Mouse (Mus musculus): Measurements from ENCODE around the gene Omt2a. TPM values are rescaled to one million over a fixed set of nuclear protein-coding genes. Genes with fewer than 3 reads are reported as not detected.
"Not testable (repeated sequence)": the region's sequence is repeated elsewhere in the genome, so short reads cannot be mapped to it uniquely, and the experiment has no call there.

Omt2a gene
- polyA plus RNA-seq, 1 experiment from 2014 or later = not detected

DNA sequence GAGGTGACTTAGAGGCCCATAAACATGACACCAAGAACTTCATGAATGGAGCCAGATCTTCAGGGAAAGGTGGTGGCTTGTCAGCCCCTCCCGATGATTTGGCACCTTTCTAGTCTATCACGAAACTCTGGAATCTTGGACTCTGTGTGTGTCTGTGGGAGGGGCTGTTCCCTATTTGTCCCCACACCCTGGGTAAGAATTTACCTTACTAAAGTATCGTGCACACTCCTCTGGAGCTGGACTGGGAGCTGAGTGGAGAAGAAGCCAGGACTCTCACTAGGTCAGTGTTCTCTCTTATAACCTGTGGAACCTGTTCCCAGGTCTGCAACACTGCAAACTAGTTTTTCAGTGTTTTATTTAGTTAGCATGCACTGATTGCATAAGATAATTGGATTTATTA lies 24.9 kb downstream of the Omt2a start, which contains the start of gene Gm10639:
Gene Gm10639 (plus strand): TSS at position 201 of the 400 bp plus-strand sequence.
- WGBS = 91% methylated on average over 3 of the region's 3 CpGs
- not testable (repeated sequence) for H3K27me3 ChIP-seq (ENCODE audit: control insufficient read depth, insufficient read depth, low read length); ATAC-seq (ENCODE audit: insufficient number of reproducible peaks, low FRiP score, low TSS enrichment, low read depth); DNase-seq (ENCODE audit: low spot score); H3K4me3 ChIP-seq (ENCODE audit: low read depth, low read length); H3K9me3 ChIP-seq (ENCODE audit: control insufficient read depth, low read length); H3K36me3 ChIP-seq (ENCODE audit: control insufficient read depth, insufficient read depth, low read length); H3K27ac ChIP-seq (replicated peaks; ENCODE audit: low read depth, low read length); H3K4me1 ChIP-seq (ENCODE audit: control insufficient read depth, insufficient read depth, low read length); H3K9ac ChIP-seq (ENCODE audit: low read length); H3K4me2 ChIP-seq (ENCODE audit: low read depth, severe bottlenecking)

DNA sequence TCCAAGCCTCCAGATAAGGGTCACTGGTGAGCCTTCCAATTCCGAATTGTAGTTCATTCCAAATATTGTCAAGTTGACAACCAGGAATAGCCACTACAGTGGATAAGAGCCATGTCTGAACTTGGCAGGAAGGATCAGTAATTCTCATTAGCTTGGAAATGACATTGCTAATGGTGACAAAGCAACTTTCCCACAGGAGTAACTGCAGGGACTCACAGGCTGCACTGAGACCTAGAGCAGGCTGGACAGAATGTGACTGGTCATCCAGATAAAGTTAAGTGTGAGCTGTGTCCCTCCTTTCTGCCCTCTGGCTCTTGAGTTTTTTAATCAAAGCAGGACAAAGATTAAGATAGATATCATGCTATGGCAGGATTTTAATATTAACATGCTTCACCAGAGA lies 25.5 kb downstream of the Omt2a start:
- not testable (repeated sequence) for H3K36me3 ChIP-seq (ENCODE audit: control insufficient read depth, insufficient read depth, low read length); H3K9me3 ChIP-seq (ENCODE audit: control insufficient read depth, low read length); H3K4me1 ChIP-seq (ENCODE audit: control insufficient read depth, insufficient read depth, low read length); H3K4me2 ChIP-seq (ENCODE audit: low read depth, severe bottlenecking); H3K27me3 ChIP-seq (ENCODE audit: control insufficient read depth, insufficient read depth, low read length); H3K27ac ChIP-seq (replicated peaks; ENCODE audit: low read depth, low read length); ATAC-seq (ENCODE audit: insufficient number of reproducible peaks, low FRiP score, low TSS enrichment, low read depth); DNase-seq (ENCODE audit: low spot score); H3K4me3 ChIP-seq (ENCODE audit: low read depth, low read length); H3K9ac ChIP-seq (ENCODE audit: low read length)
- WGBS = 91% methylated on average over 1 of the region's 1 CpGs

DNA sequence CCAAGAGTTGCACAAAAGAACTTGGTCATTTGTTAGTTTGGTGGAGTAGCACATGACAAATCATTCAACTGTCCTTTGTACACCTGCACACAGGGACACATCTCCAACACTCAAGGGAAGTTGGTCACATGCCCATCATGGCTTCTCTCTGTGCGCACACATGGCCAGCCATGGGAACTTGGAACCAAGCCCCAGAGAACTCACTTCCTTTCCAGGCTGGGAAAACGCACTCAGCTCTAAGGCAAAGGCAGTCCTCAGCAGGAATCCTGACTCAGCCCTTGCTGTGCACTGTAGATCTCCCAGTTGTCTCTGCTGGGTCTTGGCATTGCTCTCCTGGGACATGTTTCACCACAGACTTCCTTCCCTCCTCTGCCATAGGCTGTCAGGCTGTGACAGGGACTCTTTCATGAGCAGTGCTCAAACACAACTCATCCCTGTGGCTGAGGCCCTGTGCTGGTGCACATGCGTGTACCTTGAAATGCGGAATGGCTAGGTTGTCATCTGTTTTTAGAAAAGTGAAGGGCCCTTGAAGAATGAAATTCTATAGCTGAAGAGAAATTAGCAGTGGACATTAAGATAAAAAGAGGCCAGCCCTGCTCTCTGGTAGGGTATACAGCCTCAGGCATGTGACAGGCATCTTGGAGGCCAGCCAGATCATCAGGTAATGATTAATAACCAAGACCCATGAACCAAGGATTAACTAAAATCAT lies 32.4 kb downstream of the Omt2a start:
- DNase-seq (ENCODE audit: low spot score); H3K9me3 ChIP-seq (ENCODE audit: control insufficient read depth, low read length); H3K27me3 ChIP-seq (ENCODE audit: control insufficient read depth, insufficient read depth, low read length); H3K4me3 ChIP-seq (ENCODE audit: low read depth, low read length); H3K4me1 ChIP-seq (ENCODE audit: control insufficient read depth, insufficient read depth, low read length); H3K9ac ChIP-seq (ENCODE audit: low read length); H3K36me3 ChIP-seq (ENCODE audit: control insufficient read depth, insufficient read depth, low read length); H3K27ac ChIP-seq (replicated peaks; ENCODE audit: low read depth, low read length); H3K4me2 ChIP-seq (ENCODE audit: low read depth, severe bottlenecking); ATAC-seq (ENCODE audit: insufficient number of reproducible peaks, low FRiP score, low TSS enrichment, low read depth): not testable (repeated sequence)
- WGBS = 90% methylated on average over 4 of the region's 4 CpGs

DNA sequence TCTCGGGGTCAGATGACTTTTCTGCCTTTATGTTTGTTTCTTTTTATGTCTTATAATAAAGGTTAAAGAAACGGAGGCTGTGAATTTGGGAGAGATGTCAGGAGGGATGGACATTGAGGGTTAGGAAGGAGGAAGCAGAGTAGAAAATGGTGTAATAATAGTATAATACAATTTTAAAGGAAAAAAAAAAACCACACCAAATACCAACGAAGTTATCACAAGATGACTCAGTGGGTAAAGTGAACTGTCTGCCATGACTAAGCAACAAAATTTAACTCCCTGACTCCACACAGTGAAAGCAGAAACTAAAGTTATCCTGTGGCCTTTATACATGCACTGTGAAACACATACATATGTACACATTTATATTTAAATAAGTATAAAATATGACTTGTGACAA lies 43.7 kb downstream of the Omt2a start:
- not testable (repeated sequence) for H3K4me1 ChIP-seq (ENCODE audit: control insufficient read depth, insufficient read depth, low read length); ATAC-seq (ENCODE audit: insufficient number of reproducible peaks, low FRiP score, low TSS enrichment, low read depth); H3K9ac ChIP-seq (ENCODE audit: low read length); H3K4me2 ChIP-seq (ENCODE audit: low read depth, severe bottlenecking); H3K9me3 ChIP-seq (ENCODE audit: control insufficient read depth, low read length); H3K27me3 ChIP-seq (ENCODE audit: control insufficient read depth, insufficient read depth, low read length); H3K4me3 ChIP-seq (ENCODE audit: low read depth, low read length); DNase-seq (ENCODE audit: low spot score); H3K27ac ChIP-seq (replicated peaks; ENCODE audit: low read depth, low read length); H3K36me3 ChIP-seq (ENCODE audit: control insufficient read depth, insufficient read depth, low read length)
- 85% methylated on average over 3 of the region's 3 CpGs for WGBS

Other genes starting within 250 kb of the Omt2a start
- 31.9 and 33.2 TPM in 2 replicates for gene Fbxo9, start 205.7 kb downstream of the Omt2a start, polyA plus RNA-seq (2014; fragmentation: Nextera tagmentation; extraction: Ambion mirVana)
- 42.7 and 47.5 TPM in 2 replicates for gene Ick, start 205.6 kb downstream of the Omt2a start, polyA plus RNA-seq (2014; fragmentation: Nextera tagmentation; extraction: Ambion mirVana)
- 144 and 157 TPM in 2 replicates for gene Gsta4, start 132.0 kb downstream of the Omt2a start, polyA plus RNA-seq (2014; fragmentation: Nextera tagmentation; extraction: Ambion mirVana)
- not detected in 2 replicates for gene Gsta1, start 84.1 kb downstream of the Omt2a start, polyA plus RNA-seq (2014; fragmentation: Nextera tagmentation; extraction: Ambion mirVana)
- not detected in 2 replicates for gene Gm3776, start 57.7 kb downstream of the Omt2a start, polyA plus RNA-seq (2014; fragmentation: Nextera tagmentation; extraction: Ambion mirVana)
- gene Gm10639, start 24.9 kb downstream of the Omt2a start, polyA plus RNA-seq (2014; fragmentation: Nextera tagmentation; extraction: Ambion mirVana) = not detected in 2 replicates
- gene Omt2b, start 12.8 kb upstream of the Omt2a start, polyA plus RNA-seq (2014; fragmentation: Nextera tagmentation; extraction: Ambion mirVana) = not detected in 2 replicates
- not detected in 2 replicates for gene Gsta2, start 41.0 kb upstream of the Omt2a start, polyA plus RNA-seq (2014; fragmentation: Nextera tagmentation; extraction: Ambion mirVana)
- gene Dppa5a, start 53.4 kb upstream of the Omt2a start, polyA plus RNA-seq (2014; fragmentation: Nextera tagmentation; extraction: Ambion mirVana) = 0.33 TPM in 1 of 2 replicates, not detected in the other
- gene Ooep, start 63.9 kb upstream of the Omt2a start, polyA plus RNA-seq (2014; fragmentation: Nextera tagmentation; extraction: Ambion mirVana) = 1.5 and 1.6 TPM in 2 replicates
- 0.17 and 0.47 TPM in 2 replicates for gene Ddx43, start 81.0 kb upstream of the Omt2a start, polyA plus RNA-seq (2014; fragmentation: Nextera tagmentation; extraction: Ambion mirVana)
- 0.92 and 1.3 TPM in 2 replicates for gene Cgas, start 128.4 kb upstream of the Omt2a start, polyA plus RNA-seq (2014; fragmentation: Nextera tagmentation; extraction: Ambion mirVana)
- gene Mto1, start 133.4 kb upstream of the Omt2a start, polyA plus RNA-seq (2014; fragmentation: Nextera tagmentation; extraction: Ambion mirVana) = 22.1 and 22.6 TPM in 2 replicates
- gene Gm17324, start 134.0 kb upstream of the Omt2a start, polyA plus RNA-seq (2014; fragmentation: Nextera tagmentation; extraction: Ambion mirVana) = 0.36 and 0.54 TPM in 2 replicates
- gene Eef1a1, start 174.4 kb upstream of the Omt2a start, polyA plus RNA-seq (2014; fragmentation: Nextera tagmentation; extraction: Ambion mirVana) = 5,036 and 5,240 TPM in 2 replicates